25 mouse cellular contexts compared by ENCODE assay signal in genomic region chr5:24084835-24085234, GRCm38 (mm10).
"Had no signal": no experiment of that assay in that cellular context is flagged by ENCODE, and none has a peak within 500 bp of the region (broad histone marks: within the 10 kb centered on the region; RNA-seq: fewer than 3 reads in every experiment).

No protein-coding gene starts in this region.

- H3K4me1 ChIP-seq: embryonic facial prominence, embryonic 10.5 days; embryonic facial prominence, embryonic 12.5 days; embryonic facial prominence, embryonic 13.5 days; embryonic facial prominence, embryonic 15.5 days; forebrain, embryonic 13.5 days; forebrain, embryonic 15.5 days had no signal

- H3K4me2 ChIP-seq: embryonic facial prominence, embryonic 12.5 days; embryonic facial prominence, embryonic 13.5 days; embryonic facial prominence, embryonic 15.5 days; forebrain, embryonic 13.5 days; forebrain, embryonic 15.5 days had no signal

- H3K27ac ChIP-seq: embryonic facial prominence, embryonic 10.5 days; embryonic facial prominence, embryonic 12.5 days; embryonic facial prominence, embryonic 13.5 days; embryonic facial prominence, embryonic 15.5 days; forebrain, embryonic 10.5 days; forebrain, embryonic 13.5 days; forebrain, embryonic 15.5 days; gastrocnemius, adult 2 months; heart, adult 2 months; heart, embryonic 10.5 days had no signal

- H3K9me3 ChIP-seq: embryonic facial prominence, embryonic 10.5 days; embryonic facial prominence, embryonic 12.5 days; embryonic facial prominence, embryonic 13.5 days; embryonic facial prominence, embryonic 15.5 days; forebrain, embryonic 10.5 days; forebrain, embryonic 13.5 days; forebrain, embryonic 15.5 days; heart, embryonic 10.5 days had no signal

- DNase-seq: cerebellum, adult 9-10 months; cerebellum, adult 9-11 months; cerebellum, postnatal 10 days; cerebellum, postnatal 14 days; cerebellum, postnatal 25 days; cerebellum, postnatal 36 days; embryo, embryonic 11 days; forebrain, postnatal 0 days; gastrocnemius, adult 2 months; gastrocnemius, postnatal 10 days; gastrocnemius, postnatal 14 days; gastrocnemius, postnatal 25 days; gastrocnemius, postnatal 36 days; heart, adult 2 months had no signal

- ATAC-seq: forebrain, embryonic 13.5 days; forebrain, embryonic 14.5 days; forebrain, embryonic 15.5 days; forebrain, embryonic 16.5 days; forebrain, postnatal 0 days had no signal

- H3K4me3 ChIP-seq: embryonic facial prominence, embryonic 10.5 days; embryonic facial prominence, embryonic 12.5 days; embryonic facial prominence, embryonic 13.5 days; embryonic facial prominence, embryonic 15.5 days; erythroblast, embryonic 14.5 days; forebrain, embryonic 10.5 days; forebrain, embryonic 13.5 days; forebrain, embryonic 15.5 days; gastrocnemius, adult 2 months; heart, adult 2 months; heart, embryonic 10.5 days had no signal

- H3K27me3 ChIP-seq: embryonic facial prominence, embryonic 12.5 days; embryonic facial prominence, embryonic 13.5 days; embryonic facial prominence, embryonic 15.5 days; forebrain, embryonic 15.5 days had no signal

- H3K9ac ChIP-seq: embryonic facial prominence, embryonic 12.5 days; embryonic facial prominence, embryonic 13.5 days; embryonic facial prominence, embryonic 15.5 days; forebrain, embryonic 13.5 days; forebrain, embryonic 15.5 days; forebrain, postnatal 0 days had no signal

- H3K36me3 ChIP-seq: embryonic facial prominence, embryonic 10.5 days; embryonic facial prominence, embryonic 12.5 days; embryonic facial prominence, embryonic 13.5 days; embryonic facial prominence, embryonic 15.5 days; forebrain, embryonic 10.5 days; forebrain, embryonic 15.5 days; heart, embryonic 10.5 days had no signal
